Mouse (Mus musculus): ENCODE data around the gene Dgkh. TPM values are rescaled to one million over a fixed set of nuclear protein-coding genes. Genes with fewer than 3 reads are reported as not detected.

The Dgkh gene
- polyA plus RNA-seq, 1 experiment from 2014 or later = 4.4 TPM

DNA sequence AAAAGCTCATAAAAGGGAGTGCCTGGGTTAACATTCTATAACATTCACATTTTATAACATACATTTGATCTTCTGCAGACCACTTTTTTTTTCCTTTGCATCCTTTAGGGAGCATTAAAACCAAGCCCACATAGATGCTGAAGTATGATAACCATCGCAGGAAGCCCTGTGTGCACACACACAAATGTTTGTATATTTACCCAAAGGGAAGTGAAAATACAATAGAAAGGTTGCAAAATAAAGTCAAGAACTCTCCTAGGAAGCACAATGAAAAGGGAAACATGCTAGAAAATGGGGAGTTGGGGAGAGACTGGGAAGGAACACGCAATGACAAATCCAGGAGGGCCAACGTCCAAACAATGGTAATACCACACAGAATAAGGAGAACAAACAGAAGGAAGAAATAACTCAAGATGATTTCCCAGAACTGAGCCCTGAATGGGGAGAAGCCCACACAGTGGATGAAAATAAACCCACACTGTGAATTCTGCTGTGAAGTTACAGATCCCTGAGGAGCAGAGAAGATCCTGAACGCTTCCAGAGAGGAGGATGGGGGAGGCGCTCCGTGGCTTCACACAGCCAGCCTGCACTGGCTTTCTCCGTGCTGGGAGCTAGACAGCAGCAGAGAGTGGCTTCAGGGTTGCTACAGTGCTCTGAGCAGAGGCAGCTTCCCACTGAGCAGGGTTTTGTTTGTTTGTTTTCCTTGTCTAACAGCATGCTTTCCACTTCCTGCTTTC is 54.6 kb downstream of the Dgkh start:
- Histone ChIP-seq H3K4me1 (ENCODE audit: control insufficient read depth, insufficient read depth, low read length) (peaks cover 5% of the 10 kb centered on the region; the same call in 1 of the 2 replicates), H3K9me3 (ENCODE audit: control insufficient read depth, low read length) (no peaks in the 10 kb centered on the region), H3K9ac (ENCODE audit: low read depth, low read length) (no peak overlapping the region), H3K27me3 (replicated peaks; ENCODE audit: control insufficient read depth, insufficient read depth, low read length) (no peaks in the 10 kb centered on the region), H3K27ac (replicated peaks; ENCODE audit: low read depth, low read length) (0 out of 2 replicates have a peak overlapping the region, but pooled peaks have one; percentile 2), H3K4me2 (ENCODE audit: low read depth, low read length) (no peak overlapping the region), H3K4me3 (ENCODE audit: low read depth, low read length) (no peak overlapping the region), H3K36me3 (ENCODE audit: control insufficient read depth, insufficient read depth, low read length) (no peaks in the 10 kb centered on the region)
- ATAC-seq (ENCODE audit: low read depth) (peak; percentile 71), DNase-seq (ENCODE audit: low spot score) (peak; percentile 42)
- WGBS = 27% methylated on average over 7 of the region's 7 CpGs

DNA sequence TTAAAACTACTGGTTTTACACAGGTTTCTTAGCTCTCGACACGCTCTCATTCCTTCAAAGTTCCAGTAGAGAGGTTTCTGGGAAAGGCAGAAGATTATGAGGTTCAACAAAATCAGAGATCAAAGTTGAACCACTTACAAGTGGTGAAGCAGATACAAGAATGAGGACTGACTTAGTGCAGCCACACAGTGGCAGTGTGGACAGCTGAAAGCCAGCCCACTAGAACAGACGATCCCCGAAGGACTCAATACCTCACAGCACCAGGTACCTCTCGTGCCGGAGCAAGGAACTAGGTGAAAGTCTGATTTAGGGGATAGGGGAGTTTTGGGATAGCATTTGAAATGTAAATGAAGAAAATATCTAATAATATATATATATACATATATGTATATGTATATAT is 56.1 kb downstream of the Dgkh start:
- DNase-seq (ENCODE audit: low spot score) (peak; percentile 36), ATAC-seq (ENCODE audit: low read depth) (no peak)
- Histone ChIP-seq H3K9ac (ENCODE audit: low read depth, low read length) (no peak overlapping the region), H3K27me3 (replicated peaks; ENCODE audit: control insufficient read depth, insufficient read depth, low read length) (no peaks in the 10 kb centered on the region), H3K27ac (replicated peaks; ENCODE audit: low read depth, low read length) (no peak overlapping the region), H3K4me3 (ENCODE audit: low read depth, low read length) (no peak overlapping the region), H3K36me3 (ENCODE audit: control insufficient read depth, insufficient read depth, low read length) (no peaks in the 10 kb centered on the region), H3K4me2 (ENCODE audit: low read depth, low read length) (no peak overlapping the region), H3K4me1 (ENCODE audit: control insufficient read depth, insufficient read depth, low read length) (peaks cover 5% of the 10 kb centered on the region; the same call in 1 of the 2 replicates), H3K9me3 (ENCODE audit: control insufficient read depth, low read length) (no peaks in the 10 kb centered on the region)
- WGBS = 70% methylated on average over 6 of the region's 6 CpGs

DNA sequence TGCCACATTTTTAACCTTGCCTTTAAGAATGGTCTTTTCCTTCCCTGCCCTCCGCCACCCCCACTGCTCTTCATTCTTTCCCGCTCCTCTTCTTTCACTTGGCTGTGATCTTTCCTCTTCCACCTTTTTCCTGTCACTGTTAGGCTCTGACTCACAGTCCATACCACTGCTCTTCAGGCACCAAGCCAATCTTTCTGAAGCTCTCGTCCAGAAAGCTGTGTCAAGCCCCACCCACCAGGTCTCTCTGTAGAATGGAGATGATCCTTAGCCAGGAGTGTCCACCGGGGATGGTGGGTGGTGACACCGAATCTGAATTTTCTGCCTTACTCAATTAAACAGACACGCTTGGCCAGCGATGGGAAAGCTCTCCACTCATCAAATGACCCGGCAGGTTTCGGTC is 58.0 kb downstream of the Dgkh start:
- WGBS = 78% methylated on average over 9 of the region's 9 CpGs
- Histone ChIP-seq H3K4me2 (ENCODE audit: low read depth, low read length) (no peak overlapping the region), H3K36me3 (ENCODE audit: control insufficient read depth, insufficient read depth, low read length) (no peaks in the 10 kb centered on the region), H3K27ac (replicated peaks; ENCODE audit: low read depth, low read length) (no peak overlapping the region), H3K4me1 (ENCODE audit: control insufficient read depth, insufficient read depth, low read length) (peaks cover 5% of the 10 kb centered on the region; the same call in 1 of the 2 replicates), H3K4me3 (ENCODE audit: low read depth, low read length) (no peak overlapping the region), H3K9me3 (ENCODE audit: control insufficient read depth, low read length) (no peaks in the 10 kb centered on the region), H3K27me3 (replicated peaks; ENCODE audit: control insufficient read depth, insufficient read depth, low read length) (no peaks in the 10 kb centered on the region), H3K9ac (ENCODE audit: low read depth, low read length) (no peak overlapping the region)
- DNase-seq (ENCODE audit: low spot score) (peak; percentile 39), ATAC-seq (ENCODE audit: low read depth) (no peak)

DNA sequence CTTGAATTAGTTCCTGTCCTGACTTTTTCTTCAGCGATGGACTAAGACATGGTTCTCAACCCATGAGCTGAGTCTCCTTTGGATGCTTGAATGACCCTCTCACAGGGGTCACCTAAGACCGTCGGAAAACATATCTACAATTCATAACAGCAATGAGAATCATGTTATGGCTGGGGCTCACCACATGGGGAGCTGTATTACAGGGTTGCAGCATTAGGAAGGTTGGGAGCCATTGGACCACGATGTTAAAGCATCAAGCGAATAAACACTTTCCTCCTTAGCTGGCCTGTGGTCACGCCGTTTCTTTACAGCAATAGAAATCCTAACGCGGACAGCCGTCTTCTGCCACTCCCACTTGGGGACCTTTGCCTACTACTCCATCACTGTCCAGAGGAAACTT is 62.6 kb downstream of the Dgkh start:
- ATAC-seq (ENCODE audit: low read depth) = no peak
- Histone ChIP-seq H3K9me3 (ENCODE audit: control insufficient read depth, low read length) (no peaks in the 10 kb centered on the region), H3K9ac (ENCODE audit: low read depth, low read length) (no peak overlapping the region), H3K36me3 (ENCODE audit: control insufficient read depth, insufficient read depth, low read length) (no peaks in the 10 kb centered on the region), H3K27me3 (replicated peaks; ENCODE audit: control insufficient read depth, insufficient read depth, low read length) (no peaks in the 10 kb centered on the region), H3K27ac (replicated peaks; ENCODE audit: low read depth, low read length) (no peak overlapping the region), H3K4me3 (ENCODE audit: low read depth, low read length) (no peak overlapping the region), H3K4me1 (ENCODE audit: control insufficient read depth, insufficient read depth, low read length) (no peaks in the 10 kb centered on the region), H3K4me2 (ENCODE audit: low read depth, low read length) (no peak overlapping the region)
- no peak for DNase-seq (ENCODE audit: low spot score)
- WGBS = 78% methylated on average over 10 of the region's 10 CpGs

DNA sequence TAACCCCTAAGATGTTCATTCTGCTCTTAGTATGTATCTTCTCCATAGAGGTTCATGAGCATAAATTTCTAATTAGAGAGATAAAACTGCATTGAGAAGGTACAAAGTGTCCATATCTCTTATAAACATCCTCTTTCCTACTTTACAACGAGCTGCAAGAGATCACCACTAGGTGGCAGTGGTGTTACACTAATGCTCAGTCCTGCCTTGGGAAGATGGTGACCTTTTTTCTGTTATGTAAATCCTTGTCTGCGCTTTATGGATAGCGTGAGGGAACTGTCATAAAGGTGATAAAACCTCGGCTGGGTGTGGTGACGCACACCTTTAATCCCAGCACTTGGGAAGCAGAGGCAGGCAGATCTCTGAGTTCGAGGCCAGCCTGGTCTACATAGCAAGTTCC is 64.3 kb downstream of the Dgkh start:
- peak; percentile 70; the same call in 1 of the 2 replicates for ATAC-seq (ENCODE audit: low read depth)
- H3K4me2 ChIP-seq (ENCODE audit: low read depth, low read length) = no peak overlapping the region
- no peak overlapping the region for H3K9ac ChIP-seq (ENCODE audit: low read depth, low read length)
- H3K27me3 ChIP-seq (replicated peaks; ENCODE audit: control insufficient read depth, insufficient read depth, low read length) = no peaks in the 10 kb centered on the region
- no peaks in the 10 kb centered on the region for H3K4me1 ChIP-seq (ENCODE audit: control insufficient read depth, insufficient read depth, low read length)
- peak; percentile 86 for DNase-seq (ENCODE audit: low spot score)
- H3K4me3 ChIP-seq (ENCODE audit: low read depth, low read length) = no peak overlapping the region
- no peaks in the 10 kb centered on the region for H3K9me3 ChIP-seq (ENCODE audit: control insufficient read depth, low read length)
- 23% methylated on average over 6 of the region's 6 CpGs for WGBS
- H3K36me3 ChIP-seq (ENCODE audit: control insufficient read depth, insufficient read depth, low read length) = no peaks in the 10 kb centered on the region
- no peak overlapping the region for H3K27ac ChIP-seq (replicated peaks; ENCODE audit: low read depth, low read length)

DNA sequence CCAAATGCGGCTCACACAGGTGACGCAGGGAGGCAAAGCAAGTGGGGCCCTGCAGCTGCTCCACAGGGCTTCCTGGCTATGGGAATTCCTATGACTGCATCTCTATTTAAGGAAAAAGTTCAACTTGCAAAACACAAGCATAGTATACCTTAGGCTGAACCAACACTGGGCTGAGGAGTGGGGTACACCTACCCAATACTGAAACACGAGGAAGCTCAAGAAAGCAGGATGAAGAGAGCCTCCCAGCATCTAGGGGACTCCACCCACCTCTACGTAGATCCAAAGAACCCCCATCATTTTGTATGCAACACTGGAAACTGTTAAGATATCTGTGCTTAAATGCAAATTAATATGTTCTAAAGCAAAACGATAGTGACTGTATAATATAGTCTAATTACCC is 64.8 kb downstream of the Dgkh start:
- Histone ChIP-seq H3K4me1 (ENCODE audit: control insufficient read depth, insufficient read depth, low read length) (no peaks in the 10 kb centered on the region), H3K9me3 (ENCODE audit: control insufficient read depth, low read length) (no peaks in the 10 kb centered on the region), H3K4me3 (ENCODE audit: low read depth, low read length) (no peak overlapping the region), H3K27me3 (replicated peaks; ENCODE audit: control insufficient read depth, insufficient read depth, low read length) (no peaks in the 10 kb centered on the region), H3K4me2 (ENCODE audit: low read depth, low read length) (no peak overlapping the region), H3K36me3 (ENCODE audit: control insufficient read depth, insufficient read depth, low read length) (no peaks in the 10 kb centered on the region), H3K9ac (ENCODE audit: low read depth, low read length) (no peak overlapping the region), H3K27ac (replicated peaks; ENCODE audit: low read depth, low read length) (no peak overlapping the region)
- DNase-seq (ENCODE audit: low spot score) = no peak
- WGBS = 61% methylated on average over 5 of the region's 5 CpGs
- no peak for ATAC-seq (ENCODE audit: low read depth)

DNA sequence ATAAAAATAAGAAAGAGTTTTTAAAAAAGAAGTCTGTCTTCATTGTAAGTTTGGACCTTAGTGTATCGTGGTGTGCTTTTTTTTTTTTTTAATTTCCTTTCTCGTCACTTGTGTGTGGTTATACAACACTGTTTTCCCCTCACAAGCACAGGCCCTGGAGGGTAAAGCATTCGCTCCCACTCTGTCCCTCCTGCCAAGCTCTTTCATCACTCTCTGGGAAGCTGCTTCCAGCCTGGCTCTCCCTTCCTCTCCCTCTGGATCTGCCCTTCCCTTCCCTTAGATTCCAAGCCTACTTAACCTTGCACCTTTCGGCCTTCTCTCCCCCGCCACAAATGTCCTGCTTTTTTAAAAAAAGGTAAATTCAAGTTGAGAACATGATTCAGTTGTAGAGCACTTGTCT is 69.9 kb downstream of the Dgkh start:
- H3K27ac ChIP-seq (replicated peaks; ENCODE audit: low read depth, low read length) = no peak overlapping the region
- no peak overlapping the region for H3K4me3 ChIP-seq (ENCODE audit: low read depth, low read length)
- DNase-seq (ENCODE audit: low spot score) = no peak
- H3K4me1 ChIP-seq (ENCODE audit: control insufficient read depth, insufficient read depth, low read length) = no peaks in the 10 kb centered on the region
- peaks cover 12% of the 10 kb centered on the region for H3K9me3 ChIP-seq (ENCODE audit: control insufficient read depth, low read length)
- 78% methylated on average over 5 of the region's 5 CpGs for WGBS
- H3K36me3 ChIP-seq (ENCODE audit: control insufficient read depth, insufficient read depth, low read length) = no peaks in the 10 kb centered on the region
- ATAC-seq (ENCODE audit: low read depth) = no peak
- H3K9ac ChIP-seq (ENCODE audit: low read depth, low read length) = no peak overlapping the region
- H3K27me3 ChIP-seq (replicated peaks; ENCODE audit: control insufficient read depth, insufficient read depth, low read length) = no peaks in the 10 kb centered on the region
- H3K4me2 ChIP-seq (ENCODE audit: low read depth, low read length) = no peak overlapping the region

DNA sequence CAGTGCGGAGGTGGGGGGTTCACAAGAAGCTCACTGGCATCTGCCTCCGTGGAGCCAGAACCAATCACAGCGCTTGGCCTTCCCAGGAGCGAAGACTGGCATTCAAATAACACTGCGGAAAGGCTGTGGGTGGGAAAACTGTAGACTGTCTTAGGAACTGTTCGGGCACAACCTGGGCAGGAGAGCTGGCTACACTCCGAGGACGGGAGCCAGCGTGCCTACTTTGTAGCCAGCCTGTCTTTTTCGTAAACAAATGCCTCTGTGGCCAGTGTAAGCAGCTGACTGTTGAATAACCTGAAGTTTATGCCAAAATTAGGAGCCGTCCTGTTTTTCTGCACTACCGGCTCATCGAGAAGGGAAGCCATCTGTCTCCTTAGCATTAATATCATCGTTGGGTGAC is 71.1 kb downstream of the Dgkh start:
- no peak for ATAC-seq (ENCODE audit: low read depth)

DNA sequence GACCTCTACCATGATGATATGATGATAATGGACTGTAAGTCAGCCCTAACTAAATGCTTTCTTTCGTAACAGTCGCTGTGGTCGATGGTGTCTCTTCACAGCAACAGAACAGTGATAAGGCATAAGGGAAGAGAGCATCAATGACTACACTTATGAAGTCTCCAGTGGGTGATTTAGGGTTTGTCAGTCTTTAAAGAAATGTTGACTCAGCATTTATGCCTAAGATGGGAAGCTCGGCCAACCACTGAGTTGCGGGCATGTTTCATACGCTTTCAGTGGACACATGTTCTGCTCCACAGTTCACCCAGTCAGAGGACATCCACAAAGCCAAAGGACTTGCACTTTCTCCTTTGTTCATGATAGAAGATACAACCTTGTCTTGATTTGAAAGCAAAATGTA is 73.9 kb downstream of the Dgkh start:
- Histone ChIP-seq H3K27ac (replicated peaks; ENCODE audit: low read depth, low read length) (no peak overlapping the region), H3K36me3 (ENCODE audit: control insufficient read depth, insufficient read depth, low read length) (no peaks in the 10 kb centered on the region), H3K4me1 (ENCODE audit: control insufficient read depth, insufficient read depth, low read length) (no peaks in the 10 kb centered on the region), H3K4me2 (ENCODE audit: low read depth, low read length) (no peak overlapping the region), H3K9me3 (ENCODE audit: control insufficient read depth, low read length) (peaks cover 12% of the 10 kb centered on the region), H3K27me3 (replicated peaks; ENCODE audit: control insufficient read depth, insufficient read depth, low read length) (no peaks in the 10 kb centered on the region), H3K4me3 (ENCODE audit: low read depth, low read length) (no peak overlapping the region), H3K9ac (ENCODE audit: low read depth, low read length) (no peak overlapping the region)
- 96% methylated on average over 6 of the region's 6 CpGs for WGBS
- DNase-seq (ENCODE audit: low spot score) (no peak), ATAC-seq (ENCODE audit: low read depth) (no peak)

More for the DNA sequence above, 71.1 kb downstream of the Dgkh start:
- H3K9ac ChIP-seq (ENCODE audit: low read depth, low read length) = no peak overlapping the region
- H3K4me2 ChIP-seq (ENCODE audit: low read depth, low read length) = no peak overlapping the region
- no peak for DNase-seq (ENCODE audit: low spot score)
- H3K27me3 ChIP-seq (replicated peaks; ENCODE audit: control insufficient read depth, insufficient read depth, low read length) = no peaks in the 10 kb centered on the region
- H3K9me3 ChIP-seq (ENCODE audit: control insufficient read depth, low read length) = peaks cover 12% of the 10 kb centered on the region
- no peak overlapping the region for H3K4me3 ChIP-seq (ENCODE audit: low read depth, low read length)
- H3K4me1 ChIP-seq (ENCODE audit: control insufficient read depth, insufficient read depth, low read length) = no peaks in the 10 kb centered on the region
- 94% methylated on average over 14 of the region's 14 CpGs for WGBS
- H3K36me3 ChIP-seq (ENCODE audit: control insufficient read depth, insufficient read depth, low read length) = no peaks in the 10 kb centered on the region
- H3K27ac ChIP-seq (replicated peaks; ENCODE audit: low read depth, low read length) = no peak overlapping the region

Data from embryonic facial prominence, embryonic 14.5 days (tissue).